Mouse (Mus musculus): ENCODE results near the gene Csmd2.
A peak's percentile ranks its signal among the peaks of the same experiment; 100 is the strongest.

The Csmd2 gene

GRCm38 (mm10) chr4:128241854-128242356 is 254.2 kb downstream of the Csmd2 start:
- DNase-seq (ENCODE audit: low read depth, low spot score) = no peak

GRCm38 (mm10) chr4:128245201-128245600 is 257.5 kb downstream of the Csmd2 start:
- peak; percentile 25 for DNase-seq (ENCODE audit: low read depth, low spot score)

DNA sequence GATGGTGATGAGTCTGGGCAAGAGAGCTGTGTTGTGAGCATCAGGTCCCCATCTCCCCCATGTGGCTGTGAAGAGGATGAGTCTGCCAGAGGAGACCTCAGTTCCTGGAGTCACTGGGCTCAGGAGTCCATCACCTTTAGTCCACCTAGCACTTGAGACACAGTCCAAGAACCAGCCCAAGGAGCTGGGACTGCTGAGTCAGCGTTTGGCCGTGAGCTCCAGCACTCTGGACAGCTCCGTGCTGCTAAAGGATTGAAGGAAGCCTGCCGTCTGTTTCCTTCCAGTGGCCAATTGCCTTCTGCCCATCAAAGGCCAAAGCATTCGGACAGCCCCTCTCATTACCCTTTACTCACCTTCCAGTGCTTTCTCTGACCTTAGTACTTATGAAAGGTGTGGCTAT is 261.0 kb downstream of the Csmd2 start:
- peak; percentile 74 for DNase-seq (ENCODE audit: low read depth, low spot score)

GRCm38 (mm10) chr4:128259211-128259610 is 271.6 kb downstream of the Csmd2 start:
- DNase-seq (ENCODE audit: low read depth, low spot score) = no peak

DNA sequence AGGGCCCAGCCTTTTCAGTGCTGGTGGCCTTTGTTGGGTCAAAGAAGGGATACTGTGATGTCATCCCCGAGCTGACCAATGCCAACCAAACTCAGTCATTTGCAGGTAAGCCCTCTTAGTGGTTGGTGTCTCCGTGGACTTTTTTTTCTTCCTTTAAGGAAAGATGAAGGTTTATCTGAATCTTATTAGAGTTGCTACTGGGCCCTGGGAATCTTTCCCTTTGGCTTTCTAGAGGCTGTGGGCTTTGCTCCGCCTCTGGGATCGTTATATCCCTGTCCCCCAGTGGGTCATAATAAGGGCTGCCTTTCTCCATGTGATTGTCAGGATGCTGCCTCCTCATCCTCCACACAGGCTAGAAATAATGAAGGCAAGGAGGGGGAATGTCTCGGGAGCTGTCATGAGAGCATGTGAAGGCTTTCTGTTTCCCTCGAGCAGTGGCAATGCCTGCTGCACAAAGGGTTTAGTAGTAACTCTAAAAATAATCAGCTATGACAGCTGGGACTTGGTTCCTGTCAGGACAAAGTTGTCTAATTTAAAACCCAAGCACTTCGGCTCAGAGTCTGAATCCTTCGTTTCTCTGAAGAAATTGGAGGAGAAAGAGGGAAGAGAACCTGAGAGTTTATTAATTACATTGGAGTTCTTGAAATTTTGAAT is 273.4 kb downstream of the Csmd2 start, which contains the start of gene Hmgb4:
Gene Hmgb4 (minus strand): TSS at position 51 of the 654 bp plus-strand sequence.
- DNase-seq (ENCODE audit: low read depth, low spot score) = no peak

- DNase-seq (ENCODE audit: low read depth, low spot score) = no peak
Observed at GRCm38 (mm10) chr4:128264491-128264890, 276.8 kb downstream of the Csmd2 start.

DNA sequence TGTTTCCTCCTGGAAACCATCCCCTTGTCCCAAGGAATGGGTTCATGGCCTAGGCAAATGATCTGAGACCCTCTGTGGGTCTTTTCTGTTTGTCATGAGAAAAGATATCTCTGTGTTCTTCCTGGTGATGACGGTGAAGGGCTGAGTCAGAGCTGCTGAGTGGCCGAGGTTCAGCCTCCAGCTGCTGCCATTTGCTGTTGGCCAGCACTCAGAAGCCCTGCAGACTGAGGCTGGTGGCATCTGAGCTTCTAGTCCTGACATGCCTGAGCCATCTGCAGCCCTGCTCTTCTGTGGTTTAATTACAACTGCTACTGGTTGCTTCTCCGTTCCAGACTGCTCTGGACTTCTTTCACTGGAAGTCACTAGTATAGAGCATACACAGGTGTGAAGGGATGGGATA is 277.7 kb downstream of the Csmd2 start:
- DNase-seq (ENCODE audit: low read depth, low spot score) = no peak

DNA sequence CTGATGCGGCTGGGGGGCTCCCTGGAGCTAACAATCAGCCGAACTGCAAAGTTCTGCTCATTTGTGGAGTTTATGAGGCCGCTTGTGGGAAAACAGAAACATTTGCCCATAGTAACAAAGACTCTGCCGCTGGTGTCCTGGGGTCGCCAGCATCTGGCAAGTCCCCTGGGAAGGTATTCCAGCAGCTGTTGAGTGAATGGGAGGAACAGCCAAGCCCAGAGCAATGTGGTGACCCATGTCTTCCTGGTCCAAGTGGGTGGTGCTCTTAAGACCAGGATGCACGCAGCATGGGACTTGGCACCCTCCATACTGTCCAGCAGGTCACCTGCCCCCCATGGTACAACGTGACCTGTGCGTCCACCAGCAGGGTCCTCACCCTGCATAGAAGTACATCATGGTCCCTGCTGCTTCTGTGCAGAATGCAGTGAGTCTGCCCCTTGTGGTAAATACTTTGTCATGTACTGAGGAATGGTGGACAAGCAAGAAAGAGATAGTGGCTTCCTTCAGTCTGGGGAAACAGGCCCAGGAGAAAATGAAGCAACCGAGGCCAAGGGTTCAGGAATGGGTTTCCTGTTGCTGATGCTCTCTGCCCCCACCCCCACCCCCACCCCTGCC is 281.7 kb downstream of the Csmd2 start:
- peak; percentile 19 for DNase-seq (ENCODE audit: low read depth, low spot score)

GRCm38 (mm10) chr4:128270177-128270576 is 282.5 kb downstream of the Csmd2 start:
- peak; percentile 49 for DNase-seq (ENCODE audit: low read depth, low spot score)

DNA sequence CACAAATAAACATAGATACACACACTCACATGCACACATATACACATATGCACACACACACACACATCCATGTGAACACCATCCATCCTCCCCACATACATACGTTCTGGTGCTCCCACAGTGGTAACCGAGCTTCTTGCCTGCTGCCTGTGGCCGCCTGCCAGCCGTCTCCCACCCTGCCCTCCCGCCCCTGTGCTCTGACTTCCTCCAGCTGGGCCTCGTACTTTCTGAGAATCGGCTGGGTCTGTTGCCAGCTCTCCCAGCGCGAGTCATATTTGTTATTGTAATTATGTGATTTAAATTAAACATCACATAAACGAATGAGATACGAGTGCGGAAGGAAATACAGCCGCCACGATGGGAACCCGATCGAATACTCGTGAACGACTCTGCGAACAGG is 283.3 kb downstream of the Csmd2 start:
- no peak for DNase-seq (ENCODE audit: low read depth, low spot score)

GRCm38 (mm10) chr4:128272501-128272900 is 284.8 kb downstream of the Csmd2 start:
- DNase-seq (ENCODE audit: low read depth, low spot score) = no peak

- DNase-seq (ENCODE audit: low read depth, low spot score) = no peak
Observed at GRCm38 (mm10) chr4:128273146-128273545, 285.5 kb downstream of the Csmd2 start.

DNA sequence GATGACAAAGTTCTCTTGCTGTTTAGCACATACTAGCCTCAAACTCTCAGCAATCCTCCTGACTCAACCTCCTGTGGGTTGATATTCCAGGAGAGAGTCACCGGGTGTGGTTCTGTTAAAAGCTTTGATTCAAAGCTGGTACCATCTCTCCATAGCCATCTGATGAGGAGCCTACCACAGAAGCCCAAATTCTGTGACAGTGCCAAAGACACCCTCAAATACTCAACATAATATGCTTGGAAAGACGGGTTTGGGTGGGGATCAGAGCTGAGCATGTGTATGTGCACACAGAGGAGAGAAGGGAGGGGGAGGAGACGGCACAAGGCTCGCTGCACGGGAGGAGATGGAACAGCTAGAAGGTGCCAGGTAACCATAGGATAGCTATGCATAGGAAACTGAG is 287.5 kb downstream of the Csmd2 start:
- DNase-seq (ENCODE audit: low read depth, low spot score) = no peak

GRCm38 (mm10) chr4:128275586-128275985 is 287.9 kb downstream of the Csmd2 start:
- DNase-seq (ENCODE audit: low read depth, low spot score) = no peak

DNA sequence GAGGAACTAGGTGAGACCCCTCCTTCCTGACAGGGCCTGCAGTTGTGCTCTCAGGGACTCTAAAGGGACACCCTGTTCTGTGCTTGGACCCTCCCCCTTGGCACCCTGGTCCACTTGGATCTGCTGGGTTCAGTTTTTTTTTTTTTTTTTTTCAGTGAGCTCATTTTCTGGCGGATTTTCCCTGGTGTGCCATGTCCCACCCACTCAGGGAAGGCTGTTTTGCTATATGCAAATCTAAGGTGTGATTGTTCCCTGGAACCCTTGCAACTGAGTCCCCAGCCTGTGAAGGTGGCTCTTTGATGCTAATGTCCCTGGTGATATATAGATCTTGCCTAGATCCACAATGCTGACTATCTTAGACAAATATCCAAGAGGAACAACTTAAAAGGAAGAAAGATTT is 297.4 kb downstream of the Csmd2 start:
- DNase-seq (ENCODE audit: low read depth, low spot score) = no peak

GRCm38 (mm10) chr4:128288095-128288494 is 300.4 kb downstream of the Csmd2 start:
- DNase-seq (ENCODE audit: low read depth, low spot score) = no peak

DNA sequence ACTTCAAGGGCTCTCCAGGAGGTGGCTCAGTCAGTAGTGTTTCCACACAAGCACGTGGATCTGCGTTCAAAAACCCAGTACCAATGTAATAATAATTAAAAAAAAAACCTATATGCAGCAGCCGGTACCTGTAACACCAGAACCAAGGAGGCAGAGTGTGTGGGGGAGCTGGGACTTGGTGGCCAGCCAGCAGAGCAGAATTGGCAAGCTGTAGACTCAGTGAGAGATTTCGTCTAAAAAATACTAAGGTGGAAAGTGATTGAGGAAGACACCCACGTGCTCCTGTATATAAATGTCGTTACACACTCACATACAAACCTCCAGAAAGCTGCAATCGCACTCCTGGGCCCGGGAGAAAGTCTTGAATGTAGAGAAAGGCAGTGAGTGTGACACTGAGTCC is 316.4 kb downstream of the Csmd2 start:
- DNase-seq (ENCODE audit: low read depth, low spot score) = no peak

GRCm38 (mm10) chr4:128306011-128306410 is 318.4 kb downstream of the Csmd2 start:
- DNase-seq (ENCODE audit: low read depth, low spot score) = no peak

DNA sequence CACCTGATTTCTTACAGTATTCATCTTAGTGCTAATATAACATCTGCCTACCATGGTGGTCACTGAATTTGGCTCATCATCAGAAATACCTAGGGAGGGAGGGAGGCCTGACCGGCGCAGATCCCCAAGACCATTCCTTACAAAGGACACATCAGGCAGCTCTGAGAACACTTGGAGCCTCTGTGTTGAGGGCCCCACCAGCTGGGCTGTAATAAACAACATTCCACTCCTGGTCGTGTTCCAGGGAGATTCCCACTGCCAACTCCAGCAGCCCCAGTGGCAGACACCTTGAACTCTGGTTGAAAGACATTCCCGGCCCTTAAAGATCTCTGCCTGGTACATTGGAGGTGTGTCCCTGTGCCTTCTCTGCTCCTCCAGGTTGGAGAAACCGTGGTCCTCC is 327.7 kb downstream of the Csmd2 start:
- DNase-seq (ENCODE audit: low read depth, low spot score) = no peak

- DNase-seq (ENCODE audit: low read depth, low spot score) = peak; percentile 4
Observed at GRCm38 (mm10) chr4:128317951-128318350, 330.3 kb downstream of the Csmd2 start.

DNA sequence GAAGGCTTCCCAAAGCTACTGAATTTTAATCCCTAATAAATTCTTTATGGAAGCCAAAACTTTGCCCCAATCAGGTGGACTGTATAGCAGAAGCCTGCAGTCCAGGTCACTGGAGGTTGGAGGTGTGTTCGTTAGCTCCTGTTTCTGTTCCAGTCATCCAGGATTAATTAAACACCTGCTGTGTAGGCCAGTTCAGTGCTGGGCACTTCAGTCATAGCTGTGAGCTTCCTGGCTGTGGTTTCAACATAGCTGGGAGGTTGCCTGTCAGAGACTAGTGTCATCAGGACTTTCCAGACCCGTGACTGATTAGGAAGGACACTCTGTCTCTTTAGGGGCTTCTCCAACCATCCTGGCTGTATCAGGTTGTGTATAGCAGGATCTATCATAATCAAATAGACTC is 337.9 kb downstream of the Csmd2 start:
- no peak for DNase-seq (ENCODE audit: low read depth, low spot score)

- no peak for DNase-seq (ENCODE audit: low read depth, low spot score)
Observed at GRCm38 (mm10) chr4:128326755-128327154, 339.1 kb downstream of the Csmd2 start.

DNA sequence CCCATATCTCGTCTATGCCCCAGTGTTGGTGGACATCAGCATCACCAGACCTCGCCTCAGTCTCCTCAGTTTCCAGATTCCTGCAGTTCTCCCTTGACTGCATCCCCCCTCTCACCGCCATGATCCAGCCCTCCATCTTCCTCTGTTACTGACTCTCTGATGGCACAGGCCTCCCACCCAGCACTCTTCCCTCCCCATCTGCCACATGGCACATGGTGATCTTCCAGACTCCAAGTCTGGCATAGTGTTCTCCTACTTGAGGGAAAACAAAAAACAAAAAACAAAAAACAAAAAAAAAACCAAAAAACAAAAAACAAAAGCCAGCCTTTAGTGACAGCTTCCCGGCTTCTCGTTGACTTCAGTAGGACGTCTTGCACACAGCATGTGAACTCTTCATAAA is 339.8 kb downstream of the Csmd2 start:
- DNase-seq (ENCODE audit: low read depth, low spot score) = no peak
